Mouse (Mus musculus) limb, embryonic 11.5 days (tissue): ENCODE data around the gene Swsap1. TPM values are rescaled to one million over a fixed set of nuclear protein-coding genes. Genes with fewer than 3 reads are reported as not detected.

Source experiments
- ATAC-seq: fragments of 200-750 bp; cut with Nextera tagmentation; 2 replicates; pipeline ENCODE4 v1.8.0; 2017; ENCODE audit warnings: low read depth; ENCODE audit not compliant: insufficient number of reproducible peaks, low FRiP score, low TSS enrichment
- DNase-seq: peaks from one replicate; pipeline ENCODE4 v3.0.0-alpha.2; 2015; ENCODE audit warnings: low spot score
- H3K27ac ChIP-seq: fragments of 300-500 bp; sonication (generic); replicated peaks from 2 replicates; pipeline ENCODE4 v1.5.1; 2014; ENCODE audit warnings: low read depth, mild to moderate bottlenecking, low read length
- H3K27me3 ChIP-seq: fragments of 300-500 bp; sonication (generic); 2 replicates; pipeline ENCODE4 v1.6.1; 2014; ENCODE audit warnings: mild to moderate bottlenecking, low read length, mixed read lengths; ENCODE audit not compliant: control insufficient read depth, insufficient read depth
- H3K36me3 ChIP-seq: fragments of 300-500 bp; sonication (generic); 2 replicates; pipeline ENCODE4 v1.6.1; 2014; ENCODE audit warnings: mild to moderate bottlenecking, low read length, moderate library complexity, mixed read lengths; ENCODE audit not compliant: control insufficient read depth, insufficient read depth
- H3K4me1 ChIP-seq: fragments of 300-500 bp; sonication (generic); 2 replicates; pipeline ENCODE4 v1.6.1; 2014; ENCODE audit warnings: low read length, mixed read lengths; ENCODE audit not compliant: control insufficient read depth, insufficient read depth
- H3K4me2 ChIP-seq: fragments of 300-500 bp; sonication (generic); 2 replicates; pipeline ENCODE4 v1.6.1; 2014; ENCODE audit warnings: low read depth, mild to moderate bottlenecking, moderate library complexity; ENCODE audit not compliant: severe bottlenecking
- H3K4me3 ChIP-seq: fragments of 300-500 bp; sonication (generic); 2 replicates; pipeline ENCODE4 v1.5.1; 2014; ENCODE audit warnings: low read depth, low read length
- H3K9ac ChIP-seq: fragments of 300-500 bp; sonication (generic); 2 replicates; pipeline ENCODE4 v1.6.1; 2014; ENCODE audit warnings: mild to moderate bottlenecking, low read length
- H3K9me3 ChIP-seq: fragments of 300-500 bp; sonication (generic); 2 replicates; pipeline ENCODE4 v1.6.1; 2016; ENCODE audit warnings: low read length; ENCODE audit not compliant: control insufficient read depth
- WGBS: fragments of 180-500 bp; shearing (Covaris S2); extraction: QIAGEN DNeasy Blood & Tissue Kit; methylation state at CpG from one replicate; pipeline ENCODE4 v1.1.7; 2014; 5-methylcytosine and 5-hydroxymethylcytosine counted together
- polyA plus RNA-seq: library from polyadenylated mRNA; unstranded; fragments of >200 nt; fragmentation: Nextera tagmentation; extraction: Ambion mirVana; gene quantifications from 2 replicates; pipeline ENCODE4 v1.2.1, GENCODE M21; 2014

Swsap1 gene
- polyA plus RNA-seq, 1 experiment from 2014 or later: 17.4 TPM

DNA sequence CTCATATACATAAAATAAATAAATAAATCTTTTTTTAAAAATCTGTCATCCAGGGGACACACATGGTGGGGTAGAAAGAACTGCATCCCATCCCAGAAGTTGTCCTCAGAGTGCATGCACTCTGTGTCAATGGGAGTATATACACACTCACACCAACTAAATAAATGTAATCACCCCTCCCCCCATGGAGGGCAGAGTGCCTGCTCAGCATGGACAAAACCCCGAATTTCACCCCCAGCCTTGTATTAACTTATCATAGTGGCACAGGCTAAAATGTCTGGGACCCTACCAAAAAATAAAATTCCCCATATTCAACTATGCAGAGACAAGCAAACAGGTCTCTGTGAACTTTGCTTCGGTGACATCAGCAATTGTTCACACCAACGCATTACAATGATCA, 920 bp upstream of the Swsap1 start:
- H3K36me3 ChIP-seq: peaks cover 3% of the 10 kb centered on the region; the same call in 1 of the 2 replicates
- H3K4me1 ChIP-seq: no peaks in the 10 kb centered on the region
- WGBS: 85% methylated on average over 3 of the region's 3 CpGs
- no peak overlapping the region for H3K4me3 ChIP-seq
- ATAC-seq (no peak), DNase-seq (no peak)
- H3K4me2 ChIP-seq: no peak overlapping the region
- peaks cover 2% of the 10 kb centered on the region; the same call in 1 of the 2 replicates for H3K27me3 ChIP-seq
- H3K9ac ChIP-seq: no peak overlapping the region
- no peak overlapping the region for H3K27ac ChIP-seq
- H3K9me3 ChIP-seq: no peaks in the 10 kb centered on the region

DNA sequence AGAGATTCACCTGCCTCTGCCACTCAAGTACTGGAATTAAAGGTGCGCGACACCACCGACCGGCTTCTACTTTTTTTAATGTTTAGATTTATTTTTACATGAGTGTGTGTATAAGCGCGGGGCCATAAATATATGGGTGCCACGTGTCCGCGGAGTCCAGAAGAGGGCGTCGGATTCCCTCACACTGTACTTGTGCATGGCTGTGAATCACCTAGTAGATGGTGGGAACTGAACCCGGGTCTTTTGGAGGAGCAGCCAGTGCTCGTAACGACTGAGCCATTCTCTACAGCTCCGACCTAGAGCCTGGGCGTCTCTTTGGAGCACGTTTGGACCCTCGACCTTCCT, 358 bp upstream of the Swsap1 start:
- Histone ChIP-seq H3K36me3 (peaks cover 6% of the 10 kb centered on the region; the same call in 1 of the 2 replicates), H3K4me2 (peak overlapping the region; percentile 61), H3K27me3 (peaks cover 3% of the 10 kb centered on the region), H3K4me1 (no peaks in the 10 kb centered on the region), H3K9ac (peak overlapping the region; percentile 58), H3K4me3 (peak overlapping the region; percentile 73), H3K9me3 (no peaks in the 10 kb centered on the region), H3K27ac (peak overlapping the region; percentile 70; the same call in 1 of the 2 replicates)
- ATAC-seq (peak; percentile 45), DNase-seq (no peak)
- WGBS: 3% methylated on average over 18 of the region's 18 CpGs

DNA sequence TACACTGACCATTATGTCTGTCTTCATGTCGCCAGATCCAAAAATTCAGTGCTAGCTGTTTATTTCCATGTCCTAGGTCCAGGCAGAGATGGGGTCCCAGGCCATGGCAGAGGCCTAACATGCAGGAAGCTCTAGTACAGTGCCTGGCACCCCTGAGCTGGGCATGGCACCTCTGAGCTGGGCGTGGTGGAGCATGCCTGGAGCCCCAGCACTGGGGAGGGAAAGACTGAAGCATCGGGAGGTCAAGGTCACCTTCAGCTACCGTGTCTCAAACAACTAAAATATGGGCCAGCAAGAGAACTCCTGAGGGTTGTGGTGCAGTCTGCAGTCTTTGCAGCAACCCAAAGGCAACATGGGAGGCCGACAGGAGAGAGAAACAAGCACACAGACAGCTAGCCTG, 2.8 kb downstream of the Swsap1 start:
- Histone ChIP-seq H3K4me3 (no peak overlapping the region), H3K4me2 (no peak overlapping the region), H3K27ac (no peak overlapping the region), H3K4me1 (0 out of 2 replicates have a peak, but pooled peaks cover 10% of the 10 kb centered on the region), H3K9ac (no peak overlapping the region), H3K27me3 (peaks cover 34% of the 10 kb centered on the region), H3K36me3 (peaks cover 6% of the 10 kb centered on the region; the same call in 1 of the 2 replicates), H3K9me3 (no peaks in the 10 kb centered on the region)
- WGBS: 80% methylated on average over 5 of the region's 5 CpGs
- no peak for DNase-seq
- no peak for ATAC-seq

DNA sequence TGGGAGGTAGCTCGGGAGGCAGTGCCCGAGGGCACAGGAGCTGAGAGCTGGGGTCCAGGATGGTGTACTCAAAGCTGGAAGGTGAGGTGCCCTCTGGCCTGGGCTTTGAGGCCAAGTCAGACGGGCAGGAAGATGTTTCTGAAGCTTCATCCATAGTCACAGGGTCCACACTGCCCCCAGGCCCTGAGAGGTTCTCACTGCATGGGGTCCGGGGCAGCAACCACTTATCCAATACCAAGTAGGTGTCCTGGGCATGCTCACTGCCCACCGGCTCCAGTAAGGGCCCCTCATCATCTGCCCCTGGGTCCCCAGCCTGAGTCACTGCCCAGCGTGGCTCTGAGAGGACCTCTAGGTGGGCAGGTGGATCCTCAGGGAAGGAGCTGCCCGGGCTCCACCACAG, 3.7 kb downstream of the Swsap1 start:
- Histone ChIP-seq H3K4me2 (no peak overlapping the region), H3K9ac (no peak overlapping the region), H3K36me3 (peaks cover 6% of the 10 kb centered on the region; the same call in 1 of the 2 replicates), H3K27ac (no peak overlapping the region), H3K27me3 (peaks cover 36% of the 10 kb centered on the region), H3K4me3 (no peak overlapping the region), H3K9me3 (no peaks in the 10 kb centered on the region), H3K4me1 (0 out of 2 replicates have a peak, but pooled peaks cover 10% of the 10 kb centered on the region)
- no peak for DNase-seq
- 88% methylated on average over 7 of the region's 7 CpGs for WGBS
- no peak for ATAC-seq

DNA sequence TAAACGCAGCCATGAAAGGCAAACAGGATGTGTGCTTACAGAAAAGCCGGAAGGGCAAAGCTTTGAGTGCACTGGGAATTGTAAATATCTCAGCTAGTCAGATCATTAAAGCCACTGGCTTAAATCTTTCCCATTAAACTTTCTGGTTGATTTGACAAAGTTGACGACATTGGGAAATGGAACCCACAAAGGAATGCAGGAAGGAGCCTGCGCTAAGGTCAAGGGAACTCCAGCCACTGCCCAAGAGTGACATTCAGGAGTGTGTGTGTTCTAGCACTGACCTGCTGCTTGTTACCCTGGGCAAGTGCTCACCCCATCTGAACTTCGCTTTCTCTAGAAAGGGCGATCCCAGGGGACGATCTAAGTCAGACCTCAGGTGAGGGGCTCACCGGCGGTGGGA, 4.6 kb downstream of the Swsap1 start:
- peaks cover 6% of the 10 kb centered on the region; the same call in 1 of the 2 replicates for H3K36me3 ChIP-seq
- no peaks in the 10 kb centered on the region for H3K9me3 ChIP-seq
- no peak overlapping the region for H3K9ac ChIP-seq
- H3K4me1 ChIP-seq: 0 out of 2 replicates have a peak, but pooled peaks cover 10% of the 10 kb centered on the region
- 44% methylated on average over 9 of the region's 9 CpGs for WGBS
- no peak overlapping the region for H3K27ac ChIP-seq
- no peak for ATAC-seq
- peak overlapping the region; percentile 22; the same call in 1 of the 2 replicates for H3K4me2 ChIP-seq
- H3K4me3 ChIP-seq: no peak overlapping the region
- no peak for DNase-seq
- peaks cover 36% of the 10 kb centered on the region for H3K27me3 ChIP-seq

DNA sequence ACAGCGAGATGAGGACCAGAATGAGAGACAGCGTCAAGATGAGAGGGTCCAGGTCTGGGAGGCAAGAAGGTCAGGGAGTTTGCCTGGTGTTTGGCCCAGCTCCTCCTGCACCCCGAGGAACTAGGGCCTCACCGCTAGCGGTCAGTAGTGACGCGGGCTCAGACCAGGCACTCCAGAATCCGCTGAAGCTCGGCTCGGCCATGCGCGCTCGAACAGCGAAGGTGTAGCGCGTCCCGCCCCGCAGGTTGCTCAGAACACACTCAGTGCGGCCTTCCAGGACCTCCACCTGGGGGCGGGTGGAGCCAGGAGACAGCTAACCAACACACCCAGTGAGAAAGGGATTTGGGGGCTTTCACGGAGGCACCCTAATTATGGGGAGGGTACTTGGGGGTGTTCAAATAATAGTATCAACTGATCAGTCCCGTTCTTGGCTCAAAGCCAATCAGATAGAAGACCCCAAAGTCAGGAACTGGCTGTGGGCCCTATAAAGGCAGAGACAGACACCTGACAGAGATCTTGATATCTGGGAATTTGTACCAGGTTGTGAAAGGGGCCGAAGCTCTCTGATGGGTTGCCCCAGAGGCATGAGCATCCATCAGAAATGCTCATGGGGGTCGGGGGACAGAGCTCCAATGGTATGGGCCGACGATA, 5.1 kb downstream of the Swsap1 start:
- no peak overlapping the region for H3K4me3 ChIP-seq
- H3K9me3 ChIP-seq: no peaks in the 10 kb centered on the region
- peaks cover 36% of the 10 kb centered on the region for H3K27me3 ChIP-seq
- H3K4me1 ChIP-seq: 0 out of 2 replicates have a peak, but pooled peaks cover 10% of the 10 kb centered on the region
- ATAC-seq (no peak), DNase-seq (peak; percentile 51)
- peaks cover 6% of the 10 kb centered on the region; the same call in 1 of the 2 replicates for H3K36me3 ChIP-seq
- H3K27ac ChIP-seq: no peak overlapping the region
- 6% methylated on average over 26 of the region's 26 CpGs for WGBS
- H3K4me2 ChIP-seq: peak overlapping the region; percentile 22
- H3K9ac ChIP-seq: no peak overlapping the region

DNA sequence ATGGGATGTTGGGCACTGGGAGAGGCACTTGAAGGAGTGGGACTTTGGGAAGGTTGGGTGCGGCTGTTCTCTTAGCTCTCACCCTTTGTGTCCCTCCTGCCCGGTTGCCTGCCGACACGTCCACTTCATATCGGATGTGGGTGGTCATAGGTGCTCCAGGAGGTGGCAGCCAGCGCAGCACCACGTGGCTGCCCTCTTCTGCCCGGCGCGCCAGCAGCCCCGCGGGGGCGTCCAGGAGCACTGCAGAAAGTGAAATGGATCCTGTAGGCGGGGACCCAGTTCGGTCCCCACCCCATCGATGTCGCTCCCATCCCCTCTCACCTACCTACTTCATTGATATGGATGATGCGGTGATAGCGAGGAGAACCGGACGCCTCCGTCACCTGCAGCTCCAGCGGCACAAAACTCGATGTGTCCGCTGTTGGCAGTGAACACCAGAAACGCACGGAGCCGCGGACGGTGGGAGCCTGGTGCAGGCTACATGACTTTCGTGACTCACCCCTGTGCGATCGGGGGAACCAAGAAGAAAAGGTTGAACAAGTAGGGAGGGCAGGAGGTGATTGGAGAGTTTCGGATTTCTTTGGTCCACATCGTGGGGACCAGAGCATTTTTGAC, 5.9 kb downstream of the Swsap1 start:
- H3K4me1 ChIP-seq: 0 out of 2 replicates have a peak, but pooled peaks cover 10% of the 10 kb centered on the region
- H3K36me3 ChIP-seq: peaks cover 6% of the 10 kb centered on the region; the same call in 1 of the 2 replicates
- H3K9ac ChIP-seq: 0 out of 2 replicates have a peak overlapping the region, but pooled peaks have one; percentile 5
- H3K27ac ChIP-seq: no peak overlapping the region
- peak overlapping the region; percentile 76 for H3K4me2 ChIP-seq
- DNase-seq (peak; percentile 40), ATAC-seq (no peak)
- 1% methylated on average over 35 of the region's 35 CpGs for WGBS
- no peaks in the 10 kb centered on the region for H3K9me3 ChIP-seq
- H3K27me3 ChIP-seq: peaks cover 36% of the 10 kb centered on the region
- H3K4me3 ChIP-seq: peak overlapping the region; percentile 38

DNA sequence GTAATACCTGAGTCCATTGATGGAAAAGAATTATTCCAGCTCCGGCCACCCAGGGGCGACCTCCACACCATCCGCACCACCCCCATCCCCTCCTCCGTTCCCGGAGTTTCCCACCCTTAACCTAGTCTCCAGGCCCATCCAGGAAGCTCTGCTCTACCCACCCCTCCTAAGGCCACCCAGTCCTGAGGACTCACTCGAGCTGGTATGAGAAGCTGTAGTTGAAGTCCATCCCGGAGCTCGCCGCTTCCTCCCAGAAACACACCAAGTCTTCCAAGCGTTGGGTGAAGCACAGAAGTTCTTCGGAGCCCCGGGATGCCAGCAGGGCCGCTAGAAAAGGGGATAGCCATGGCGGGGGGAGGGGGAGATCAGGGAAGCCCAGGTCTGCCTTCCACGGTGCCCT, 6.5 kb downstream of the Swsap1 start:
- DNase-seq: peak; percentile 49
- no peak for ATAC-seq
- peak overlapping the region; percentile 27; the same call in 1 of the 2 replicates for H3K9ac ChIP-seq
- H3K27ac ChIP-seq: no peak overlapping the region
- H3K36me3 ChIP-seq: peaks cover 6% of the 10 kb centered on the region; the same call in 1 of the 2 replicates
- peak overlapping the region; percentile 38 for H3K4me3 ChIP-seq
- H3K27me3 ChIP-seq: peaks cover 36% of the 10 kb centered on the region
- H3K4me2 ChIP-seq: peak overlapping the region; percentile 76
- 0 out of 2 replicates have a peak, but pooled peaks cover 10% of the 10 kb centered on the region for H3K4me1 ChIP-seq
- under 1% methylated on average over 14 of the region's 15 CpGs for WGBS
- H3K9me3 ChIP-seq: no peaks in the 10 kb centered on the region
